Mouse (Mus musculus): ENCODE data around the gene Nrros. TPM values are rescaled to one million over a fixed set of nuclear protein-coding genes. Genes with fewer than 3 reads are reported as not detected.

Nrros gene
- polyA plus RNA-seq, 1 experiment from 2014 or later, result 8.0 TPM

GRCm38 (mm10) chr16:32127046-32127445 lies 38.3 kb downstream of the Nrros start:
- Histone ChIP-seq H3K4me2 (no peak overlapping the region), H3K9ac (no peak overlapping the region), H3K27ac (replicated peaks) (no peak overlapping the region), H3K36me3 (no peaks in the 10 kb centered on the region), H3K4me3 (no peak overlapping the region), H3K4me1 (replicated peaks) (no peaks in the 10 kb centered on the region), H3K9me3 (no peaks in the 10 kb centered on the region), H3K27me3 (no peaks in the 10 kb centered on the region)
- WGBS, result 86% methylated on average over 4 of the region's 4 CpGs
- no peak for ATAC-seq (ENCODE audit: low FRiP score, low read depth)

- Histone ChIP-seq H3K9me3 (no peaks in the 10 kb centered on the region), H3K27ac (replicated peaks) (no peak overlapping the region), H3K36me3 (no peaks in the 10 kb centered on the region), H3K27me3 (no peaks in the 10 kb centered on the region), H3K4me3 (no peak overlapping the region), H3K4me2 (no peak overlapping the region), H3K9ac (no peak overlapping the region), H3K4me1 (replicated peaks) (no peaks in the 10 kb centered on the region)
- WGBS, result 94% methylated on average over 3 of the region's 3 CpGs
- ATAC-seq (ENCODE audit: low FRiP score, low read depth), result no peak
Measured at GRCm38 (mm10) chr16:32125364-32125763, 40.0 kb downstream of the Nrros start.

GRCm38 (mm10) chr16:32124444-32125335 lies 40.7 kb downstream of the Nrros start:
- ATAC-seq (ENCODE audit: low FRiP score, low read depth), result no peak
- Histone ChIP-seq H3K27me3 (no peaks in the 10 kb centered on the region), H3K4me3 (no peak overlapping the region), H3K36me3 (no peaks in the 10 kb centered on the region), H3K4me1 (replicated peaks) (no peaks in the 10 kb centered on the region), H3K9ac (no peak overlapping the region), H3K4me2 (no peak overlapping the region), H3K27ac (replicated peaks) (no peak overlapping the region), H3K9me3 (no peaks in the 10 kb centered on the region)
- 72% methylated on average over 17 of the region's 17 CpGs for WGBS

GRCm38 (mm10) chr16:32124020-32124419 lies 41.4 kb downstream of the Nrros start:
- 93% methylated on average over 7 of the region's 7 CpGs for WGBS
- Histone ChIP-seq H3K27me3 (no peaks in the 10 kb centered on the region), H3K9me3 (no peaks in the 10 kb centered on the region), H3K4me1 (replicated peaks) (no peaks in the 10 kb centered on the region), H3K4me2 (no peak overlapping the region), H3K36me3 (no peaks in the 10 kb centered on the region), H3K27ac (replicated peaks) (no peak overlapping the region), H3K4me3 (no peak overlapping the region), H3K9ac (no peak overlapping the region)
- ATAC-seq (ENCODE audit: low FRiP score, low read depth), result no peak

DNA sequence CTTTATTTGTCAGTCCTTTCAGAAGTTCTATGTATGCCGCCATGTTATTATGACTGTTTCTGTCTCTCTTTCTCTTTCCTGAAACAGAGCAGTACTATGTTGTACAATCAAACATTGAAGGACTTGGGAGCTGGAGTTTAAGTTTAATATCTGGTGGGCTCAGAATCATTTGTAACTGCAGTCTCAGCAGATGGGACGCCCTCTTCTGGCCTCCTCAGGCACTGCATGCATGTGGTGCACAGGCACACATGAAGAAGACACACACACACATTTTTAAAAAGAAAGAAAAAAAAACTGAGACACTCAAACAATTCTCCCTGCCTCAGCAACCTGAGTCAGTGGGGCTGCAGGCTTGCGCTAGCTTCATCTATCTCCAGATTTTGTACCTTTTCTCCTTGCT lies 44.9 kb downstream of the Nrros start:
- Histone ChIP-seq H3K4me1 (replicated peaks) (no peaks in the 10 kb centered on the region), H3K9me3 (no peaks in the 10 kb centered on the region), H3K36me3 (no peaks in the 10 kb centered on the region), H3K27ac (replicated peaks) (no peak overlapping the region), H3K4me2 (no peak overlapping the region), H3K27me3 (no peaks in the 10 kb centered on the region), H3K9ac (no peak overlapping the region), H3K4me3 (no peak overlapping the region)
- no peak for ATAC-seq (ENCODE audit: low FRiP score, low read depth)
- 78% methylated on average over 3 of the region's 3 CpGs for WGBS

DNA sequence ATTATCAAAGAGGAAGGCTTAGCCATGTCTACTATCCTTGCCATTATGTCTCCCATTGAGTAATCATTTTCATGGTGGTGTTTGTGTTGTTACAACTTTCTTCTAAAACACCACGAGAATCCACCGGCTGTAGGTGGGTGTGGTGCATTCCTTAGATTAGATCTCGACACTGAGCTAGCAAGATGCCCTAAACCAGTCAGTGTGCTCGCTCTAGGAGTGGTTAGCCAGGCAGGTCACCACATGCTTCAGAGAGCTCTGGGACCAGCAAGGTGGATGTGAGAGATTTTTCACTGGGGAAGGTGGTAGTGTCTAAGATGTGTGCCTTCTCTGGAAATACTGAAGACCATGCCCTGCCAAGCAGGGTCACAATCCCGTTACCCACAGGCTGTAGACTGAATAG lies 49.2 kb downstream of the Nrros start:
- Histone ChIP-seq H3K9me3 (no peaks in the 10 kb centered on the region), H3K36me3 (0 out of 2 replicates have a peak, but pooled peaks cover 3% of the 10 kb centered on the region), H3K9ac (no peak overlapping the region), H3K4me3 (no peak overlapping the region), H3K4me2 (no peak overlapping the region), H3K27me3 (no peaks in the 10 kb centered on the region), H3K27ac (replicated peaks) (no peak overlapping the region), H3K4me1 (replicated peaks) (no peaks in the 10 kb centered on the region)
- WGBS, result 74% methylated on average over 5 of the region's 5 CpGs
- no peak for ATAC-seq (ENCODE audit: low FRiP score, low read depth)

GRCm38 (mm10) chr16:32115781-32116180 lies 49.6 kb downstream of the Nrros start:
- Histone ChIP-seq H3K4me2 (no peak overlapping the region), H3K9ac (no peak overlapping the region), H3K27me3 (no peaks in the 10 kb centered on the region), H3K27ac (replicated peaks) (no peak overlapping the region), H3K4me1 (replicated peaks) (no peaks in the 10 kb centered on the region), H3K4me3 (no peak overlapping the region), H3K9me3 (no peaks in the 10 kb centered on the region), H3K36me3 (0 out of 2 replicates have a peak, but pooled peaks cover 3% of the 10 kb centered on the region)
- ATAC-seq (ENCODE audit: low FRiP score, low read depth), result no peak
- WGBS, result 65% methylated on average over 6 of the region's 6 CpGs

DNA sequence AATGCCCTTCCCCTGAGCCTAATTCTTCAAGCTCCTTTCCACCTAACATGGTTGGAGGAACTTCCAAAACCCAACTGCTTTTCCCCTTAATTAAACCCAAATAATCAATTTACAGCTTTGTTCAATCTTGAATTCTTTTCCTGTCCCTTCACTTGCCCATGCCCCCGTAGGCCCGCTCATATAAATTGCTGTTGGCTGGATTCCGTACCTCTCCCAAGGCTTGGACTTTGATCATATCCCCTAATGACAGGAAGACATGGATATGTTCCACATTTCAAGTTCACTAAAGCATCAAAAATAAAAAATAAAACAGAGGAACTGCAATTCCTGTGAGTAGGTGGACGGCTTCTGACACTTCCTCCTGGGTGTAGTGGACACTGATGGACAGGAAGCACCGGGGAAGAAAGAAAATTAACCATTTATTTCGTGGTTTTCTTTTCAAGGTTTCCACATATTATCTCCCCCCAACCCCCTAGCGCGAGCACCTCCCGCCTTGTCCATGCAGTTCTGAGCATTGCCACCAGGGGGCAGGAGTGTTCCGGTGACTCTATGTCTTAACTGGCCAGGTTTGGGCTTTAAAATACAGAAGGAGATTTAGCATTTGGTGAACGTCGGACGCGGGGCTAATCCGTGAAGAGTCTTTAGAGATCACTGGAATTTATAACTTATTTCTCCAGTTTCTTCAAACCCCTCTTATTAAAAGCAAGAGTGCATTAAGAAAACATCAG lies 50.3 kb downstream of the Nrros start:
- no peak overlapping the region for H3K9ac ChIP-seq
- no peaks in the 10 kb centered on the region for H3K9me3 ChIP-seq
- peaks cover 9% of the 10 kb centered on the region; the same call in 1 of the 2 replicates for H3K36me3 ChIP-seq
- no peaks in the 10 kb centered on the region for H3K27me3 ChIP-seq
- no peaks in the 10 kb centered on the region for H3K4me1 ChIP-seq (replicated peaks)
- H3K27ac ChIP-seq (replicated peaks), result no peak overlapping the region
- no peak for ATAC-seq (ENCODE audit: low FRiP score, low read depth)
- no peak overlapping the region for H3K4me3 ChIP-seq
- peak overlapping the region; percentile 34; the same call in 1 of the 2 replicates for H3K4me2 ChIP-seq
- 19% methylated on average over 15 of the region's 15 CpGs for WGBS

DNA sequence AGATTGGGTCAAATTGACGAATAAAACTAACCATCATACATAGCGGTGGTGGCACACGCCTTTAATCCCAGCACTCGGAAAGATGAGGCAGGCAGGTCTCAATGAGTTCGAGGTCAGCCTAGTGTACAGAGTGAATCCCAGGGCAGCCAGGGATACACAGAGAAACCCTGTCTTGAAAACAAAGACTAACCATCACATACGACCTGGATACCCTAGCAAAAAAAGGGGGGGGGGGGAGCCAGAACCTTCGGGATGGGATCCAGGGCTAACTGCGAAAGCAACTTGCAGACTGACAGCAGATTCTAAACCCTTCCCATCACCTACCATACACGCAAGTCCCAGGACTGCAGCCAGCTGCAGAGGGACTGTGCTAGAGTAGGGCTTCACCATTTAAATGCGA lies 51.0 kb downstream of the Nrros start:
- Histone ChIP-seq H3K4me2 (no peak overlapping the region), H3K27me3 (no peaks in the 10 kb centered on the region), H3K9me3 (no peaks in the 10 kb centered on the region), H3K27ac (replicated peaks) (no peak overlapping the region), H3K4me1 (replicated peaks) (no peaks in the 10 kb centered on the region), H3K4me3 (no peak overlapping the region), H3K36me3 (peaks cover 14% of the 10 kb centered on the region; the same call in 1 of the 2 replicates), H3K9ac (no peak overlapping the region)
- no peak for ATAC-seq (ENCODE audit: low FRiP score, low read depth)
- 83% methylated on average over 10 of the region's 10 CpGs for WGBS

- 67% methylated on average over 23 of the region's 23 CpGs for WGBS
- H3K27ac ChIP-seq (replicated peaks), result no peak overlapping the region
Measured at GRCm38 (mm10) chr16:32113541-32114218, 51.7 kb downstream of the Nrros start.

GRCm38 (mm10) chr16:32110951-32111699 lies 54.3 kb downstream of the Nrros start:
- peaks cover 37% of the 10 kb centered on the region for H3K36me3 ChIP-seq
- H3K4me2 ChIP-seq, result no peak overlapping the region
- WGBS, result 81% methylated on average over 15 of the region's 15 CpGs
- H3K27ac ChIP-seq (replicated peaks), result no peak overlapping the region
- no peaks in the 10 kb centered on the region for H3K4me1 ChIP-seq (replicated peaks)
- no peaks in the 10 kb centered on the region for H3K9me3 ChIP-seq
- no peak overlapping the region for H3K9ac ChIP-seq
- H3K27me3 ChIP-seq, result no peaks in the 10 kb centered on the region
- H3K4me3 ChIP-seq, result no peak overlapping the region
- ATAC-seq (ENCODE audit: low FRiP score, low read depth), result no peak

More at GRCm38 (mm10) chr16:32113541-32114218, 51.7 kb downstream of the Nrros start:
- Histone ChIP-seq H3K9me3 (no peaks in the 10 kb centered on the region), H3K4me3 (no peak overlapping the region), H3K36me3 (peaks cover 19% of the 10 kb centered on the region; the same call in 1 of the 2 replicates), H3K4me1 (replicated peaks) (no peaks in the 10 kb centered on the region), H3K4me2 (no peak overlapping the region), H3K27me3 (no peaks in the 10 kb centered on the region), H3K9ac (no peak overlapping the region)
- no peak for ATAC-seq (ENCODE audit: low FRiP score, low read depth)

Measured in hindbrain, embryonic 15.5 days (tissue).